Mouse (Mus musculus) hindbrain, embryonic 15.5 days (tissue): Measurements from ENCODE around the gene Slc41a1. TPM values are rescaled to one million over a fixed set of nuclear protein-coding genes. Genes with fewer than 3 reads are reported as not detected.

Experiments
- ATAC-seq: fragments of 200-750 bp; cut with Nextera tagmentation; 2 replicates; pipeline ENCODE4 v1.8.0; 2017; ENCODE audit warnings: low read depth, moderate number of reproducible peaks, moderate TSS enrichment; ENCODE audit not compliant: low FRiP score
- H3K27ac ChIP-seq: fragments of 300-500 bp; sonication (generic); replicated peaks from 2 replicates; pipeline ENCODE4 v1.5.1; 2015; ENCODE audit warnings: mild to moderate bottlenecking, inconsistent platforms
- H3K27me3 ChIP-seq: fragments of 300-500 bp; sonication (generic); 2 replicates; pipeline ENCODE4 v1.6.1; 2015; ENCODE audit warnings: control low read depth, inconsistent platforms
- H3K36me3 ChIP-seq: fragments of 300-500 bp; sonication (generic); 2 replicates; pipeline ENCODE4 v1.6.1; 2015; ENCODE audit warnings: control low read depth, inconsistent platforms
- H3K4me1 ChIP-seq: fragments of 300-500 bp; sonication (generic); replicated peaks from 2 replicates; pipeline ENCODE4 v1.6.1; 2015; ENCODE audit warnings: control low read depth, inconsistent platforms
- H3K4me2 ChIP-seq: fragments of 300-500 bp; sonication (generic); 2 replicates; pipeline ENCODE4 v1.6.1; 2015; ENCODE audit warnings: moderate library complexity, mild to moderate bottlenecking, inconsistent platforms
- H3K4me3 ChIP-seq: fragments of 300-500 bp; sonication (generic); 2 replicates; pipeline ENCODE4 v1.5.1; 2015; ENCODE audit warnings: mild to moderate bottlenecking, inconsistent platforms
- H3K9ac ChIP-seq: fragments of 300-500 bp; sonication (generic); 2 replicates; pipeline ENCODE4 v1.6.1; 2015; ENCODE audit warnings: inconsistent platforms
- H3K9me3 ChIP-seq: fragments of 300-500 bp; sonication (generic); 2 replicates; pipeline ENCODE4 v1.6.1; 2016; ENCODE audit warnings: control low read depth, inconsistent platforms
- WGBS: fragments of 180-500 bp; shearing (Covaris S2); methylation state at CpG from one replicate; pipeline ENCODE4 v1.1.7; 2015; 5-methylcytosine and 5-hydroxymethylcytosine counted together
- polyA plus RNA-seq: library from polyadenylated mRNA; unstranded; fragments of >200 nt; fragmentation: Nextera tagmentation; extraction: Ambion mirVana; gene quantifications from 2 replicates; pipeline ENCODE4 v1.2.1, GENCODE M21; 2015

Gene Slc41a1
- polyA plus RNA-seq, 1 experiment from 2014 or later: 18.9 TPM

- no peak overlapping the region for H3K4me2 ChIP-seq
- no peaks in the 10 kb centered on the region for H3K4me1 ChIP-seq
- 61% methylated on average over 4 of the region's 4 CpGs for WGBS
- no peak overlapping the region for H3K4me3 ChIP-seq
- no peak for ATAC-seq
- H3K36me3 ChIP-seq: no peaks in the 10 kb centered on the region
- H3K27me3 ChIP-seq: no peaks in the 10 kb centered on the region
- H3K9me3 ChIP-seq: no peaks in the 10 kb centered on the region
- H3K27ac ChIP-seq: no peak overlapping the region
- H3K9ac ChIP-seq: no peak overlapping the region
Observed at GRCm38 (mm10) chr1:131891436-131891835, 64.1 kb downstream of the Slc41a1 start.

Other genes with a start within 250 kb of the Slc41a1 start
- not detected in 2 replicates for gene Avpr1b, start 228.3 kb upstream of the Slc41a1 start, polyA plus RNA-seq
- not detected in 2 replicates for gene Ctse, start 189.2 kb upstream of the Slc41a1 start, polyA plus RNA-seq
- gene Rab7b, start 138.8 kb upstream of the Slc41a1 start, polyA plus RNA-seq: 0.91 and 1.6 TPM in 2 replicates
- 0.05 and 0.08 TPM in 2 replicates for gene Slc26a9, start 83.5 kb upstream of the Slc41a1 start, polyA plus RNA-seq
- 0.26 and 0.41 TPM in 2 replicates for gene Pm20d1, start 30.1 kb upstream of the Slc41a1 start, polyA plus RNA-seq
- gene Rab29, start 39.7 kb downstream of the Slc41a1 start, polyA plus RNA-seq: 7.0 and 10.3 TPM in 2 replicates
- 46.8 and 48.3 TPM in 2 replicates for gene Nucks1, start 83.0 kb downstream of the Slc41a1 start, polyA plus RNA-seq
- gene Slc45a3, start 135.5 kb downstream of the Slc41a1 start, polyA plus RNA-seq: 0.74 and 4.7 TPM in 2 replicates
- gene Elk4, start 180.1 kb downstream of the Slc41a1 start, polyA plus RNA-seq: 11.4 and 11.5 TPM in 2 replicates
- 6.9 and 7.3 TPM in 2 replicates for gene Mfsd4a, start 240.6 kb downstream of the Slc41a1 start, polyA plus RNA-seq